Mouse (Mus musculus) midbrain, postnatal 0 days (tissue): ENCODE data around the gene Gm1110. TPM values are rescaled to one million over a fixed set of nuclear protein-coding genes. Genes with fewer than 3 reads are reported as not detected.
"Not testable (repeated sequence)": the region's sequence is repeated elsewhere in the genome, so short reads cannot be mapped to it uniquely, and the experiment has no call there.

Experiments
- ATAC-seq: fragments of 200-750 bp; cut with Nextera tagmentation; 2 replicates; pipeline ENCODE4 v1.8.0; 2017; ENCODE audit warnings: moderate number of reproducible peaks, mild to moderate bottlenecking, moderate TSS enrichment, moderate library complexity; ENCODE audit not compliant: low FRiP score
- DNase-seq: peaks from one replicate; pipeline ENCODE4 v3.0.0-alpha.2; 2015; ENCODE audit warnings: low spot score
- H3K27ac ChIP-seq: fragments of 300-500 bp; sonication (generic); 2 replicates; pipeline ENCODE4 v1.5.1; 2014; ENCODE audit warnings: low read depth, mild to moderate bottlenecking, low read length, mixed read lengths
- H3K27me3 ChIP-seq: fragments of 300-500 bp; sonication (generic); 2 replicates; pipeline ENCODE4 v1.6.1; 2014; ENCODE audit warnings: low read length, control low read depth, mixed read lengths; ENCODE audit not compliant: insufficient read depth
- H3K36me3 ChIP-seq: fragments of 300-500 bp; sonication (generic); 2 replicates; pipeline ENCODE4 v1.6.1; 2014; ENCODE audit warnings: low read length, control low read depth, mixed read lengths; ENCODE audit not compliant: insufficient read depth
- H3K4me1 ChIP-seq: fragments of 300-500 bp; sonication (generic); 2 replicates; pipeline ENCODE4 v1.6.1; 2014; ENCODE audit warnings: mild to moderate bottlenecking, control low read depth, antibody characterized with exemption, low read length, mixed read lengths; ENCODE audit not compliant: insufficient read depth
- H3K4me2 ChIP-seq: fragments of 300-500 bp; sonication (generic); 2 replicates; pipeline ENCODE4 v1.6.1; 2014; ENCODE audit warnings: low read depth, mild to moderate bottlenecking, low read length, mixed read lengths; ENCODE audit not compliant: poor library complexity, severe bottlenecking
- H3K4me3 ChIP-seq: fragments of 300-500 bp; sonication (generic); 2 replicates; pipeline ENCODE4 v1.5.1; 2014; ENCODE audit warnings: low read depth, mild to moderate bottlenecking, low read length, moderate library complexity
- H3K9ac ChIP-seq: fragments of 300-500 bp; sonication (generic); replicated peaks from 2 replicates; pipeline ENCODE4 v1.6.1; 2014; ENCODE audit warnings: mild to moderate bottlenecking, low read length, moderate library complexity, mixed read lengths; ENCODE audit not compliant: poor library complexity, severe bottlenecking
- H3K9me3 ChIP-seq: fragments of 300-500 bp; sonication (generic); 2 replicates; pipeline ENCODE4 v1.6.1; 2016; ENCODE audit warnings: low read length, control low read depth
- CTCF ChIP-seq: IDR thresholded peaks from 2 replicates; pipeline ENCODE4 v1.5.1; 2016; ENCODE audit warnings: antibody characterized with exemption, mild to moderate bottlenecking
- WGBS: fragments of 180-500 bp; shearing (Covaris S2); extraction: QIAGEN DNeasy Blood & Tissue Kit; methylation state at CpG from one replicate; pipeline ENCODE4 v1.1.7; 2014; 5-methylcytosine and 5-hydroxymethylcytosine counted together
- polyA plus RNA-seq: library from polyadenylated mRNA; unstranded; fragments of >200 nt; fragmentation: Nextera tagmentation; extraction: Ambion mirVana; gene quantifications from 2 replicates; pipeline ENCODE4 v1.2.1, GENCODE M21; 2015
- total RNA-seq: library from RNA; depleted of rRNA; stranded (reverse); fragments of >200 nt; gene quantifications from 2 replicates; pipeline ENCODE4 v1.2.3, GENCODE M21; 2014; rRNA removed

Gene Gm1110
- total RNA-seq (0.38 TPM in 1 of 2 replicates, not detected in the other), polyA plus RNA-seq (not detected in 2 replicates)

DNA sequence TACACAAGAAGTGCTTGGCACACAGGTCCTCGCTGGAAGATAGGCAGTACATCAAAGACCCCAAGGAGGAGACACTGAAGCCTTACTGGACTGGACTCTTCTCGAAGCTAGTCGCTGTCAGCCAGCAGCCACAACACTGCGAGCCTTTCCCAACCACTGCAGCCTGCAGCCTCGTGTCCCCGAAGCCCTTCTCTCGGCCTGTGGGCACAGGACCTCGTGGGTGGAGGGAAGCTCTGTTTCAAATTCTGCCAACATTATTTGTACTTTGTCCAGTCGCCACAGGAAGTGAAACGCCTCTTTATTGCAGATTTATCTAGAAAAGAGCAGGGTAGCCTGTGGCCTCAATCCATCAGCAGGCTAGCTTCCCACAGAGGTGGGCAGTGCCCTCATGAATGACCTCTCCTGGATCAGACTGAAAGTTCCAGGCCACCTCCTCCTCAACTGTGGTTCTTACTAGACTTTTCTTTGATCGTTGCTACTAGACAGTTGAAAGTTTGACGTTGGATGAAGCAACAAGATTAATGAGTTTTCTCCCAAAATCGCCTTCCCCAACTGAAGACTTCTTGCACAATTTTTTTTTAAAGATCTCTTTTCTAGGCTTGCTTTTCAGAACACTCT is at the start of gene Gm1110:
Gm1110 (minus strand) TSS at position 203 of the 618 bp plus-strand sequence.
- no peak for TF ChIP-seq CTCF
- H3K9ac ChIP-seq = no peak within 1 kb of the TSS
- no peaks in the 10 kb centered on the region for H3K36me3 ChIP-seq
- no peaks in the 10 kb centered on the region for H3K4me1 ChIP-seq
- whole genome bisulfite sequencing = 80% methylated on average over 13 of the region's 13 CpGs
- no peak within 1 kb of the TSS for H3K4me3 ChIP-seq
- H3K27ac ChIP-seq = no peak within 1 kb of the TSS
- DNase-seq (no peak), ATAC-seq (no peak)
- no peaks in the 10 kb centered on the region for H3K27me3 ChIP-seq
- no peak within 1 kb of the TSS for H3K4me2 ChIP-seq
- H3K9me3 ChIP-seq = no peaks in the 10 kb centered on the region

DNA sequence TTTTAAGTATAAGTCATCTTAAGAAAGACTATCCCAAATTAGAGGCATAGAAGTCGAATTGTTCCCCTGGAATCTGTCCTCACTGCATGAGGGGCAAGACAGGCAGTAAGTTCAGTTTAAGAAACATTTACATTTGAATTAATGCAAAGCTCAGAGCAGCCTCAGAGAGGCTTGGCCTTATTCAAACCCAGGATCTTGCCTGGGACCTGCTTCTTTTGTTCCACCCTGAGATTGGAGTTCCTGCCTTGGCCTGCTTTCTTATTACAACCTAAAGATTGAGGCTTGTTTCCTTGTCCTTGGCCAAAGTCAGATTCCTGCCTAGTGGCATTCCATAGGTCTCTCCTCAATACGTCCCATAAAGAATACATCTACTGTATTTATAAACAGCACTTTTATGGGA is 24.9 kb upstream of the Gm1110 start:
- Histone ChIP-seq H3K36me3 (no peaks in the 10 kb centered on the region), H3K9me3 (no peaks in the 10 kb centered on the region; the same call in 1 of the 2 replicates), H3K27me3 (no peaks in the 10 kb centered on the region), H3K9ac (no peak overlapping the region), H3K4me2 (no peak overlapping the region), H3K4me1 (no peaks in the 10 kb centered on the region), H3K4me3 (no peak overlapping the region), H3K27ac (no peak overlapping the region)
- TF ChIP-seq CTCF = no peak
- no peak for DNase-seq
- no peak for ATAC-seq
- 63% methylated on average over 2 of the region's 2 CpGs for WGBS

DNA sequence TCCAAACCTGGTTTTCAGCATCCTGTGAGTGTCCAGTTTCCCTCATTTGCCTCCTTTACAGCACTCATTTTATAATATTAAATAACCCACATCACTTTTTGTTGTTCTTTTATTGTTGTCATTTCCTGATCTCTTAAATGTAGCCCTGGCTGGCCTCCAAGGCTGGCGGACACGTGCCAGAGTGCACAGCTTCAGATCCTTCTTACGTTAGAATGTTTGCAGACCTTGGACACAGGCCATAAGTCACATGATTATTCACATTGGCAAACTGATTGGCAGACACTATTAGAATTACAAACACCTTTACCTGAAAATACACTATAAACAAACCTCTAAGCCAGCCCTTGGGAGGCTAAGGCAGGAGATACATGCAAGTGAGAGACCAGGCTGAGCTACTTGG is 1.2 kb upstream of the Gm1110 start:
- H3K4me3 ChIP-seq = no peak overlapping the region
- no peak for TF ChIP-seq CTCF
- ATAC-seq (no peak), DNase-seq (peak; percentile 9)
- H3K27ac ChIP-seq = no peak overlapping the region
- no peaks in the 10 kb centered on the region for H3K36me3 ChIP-seq
- H3K9ac ChIP-seq = no peak overlapping the region
- 65% methylated on average over 3 of the region's 3 CpGs for WGBS
- no peaks in the 10 kb centered on the region for H3K27me3 ChIP-seq
- no peaks in the 10 kb centered on the region for H3K9me3 ChIP-seq
- no peak overlapping the region for H3K4me2 ChIP-seq
- no peaks in the 10 kb centered on the region for H3K4me1 ChIP-seq

DNA sequence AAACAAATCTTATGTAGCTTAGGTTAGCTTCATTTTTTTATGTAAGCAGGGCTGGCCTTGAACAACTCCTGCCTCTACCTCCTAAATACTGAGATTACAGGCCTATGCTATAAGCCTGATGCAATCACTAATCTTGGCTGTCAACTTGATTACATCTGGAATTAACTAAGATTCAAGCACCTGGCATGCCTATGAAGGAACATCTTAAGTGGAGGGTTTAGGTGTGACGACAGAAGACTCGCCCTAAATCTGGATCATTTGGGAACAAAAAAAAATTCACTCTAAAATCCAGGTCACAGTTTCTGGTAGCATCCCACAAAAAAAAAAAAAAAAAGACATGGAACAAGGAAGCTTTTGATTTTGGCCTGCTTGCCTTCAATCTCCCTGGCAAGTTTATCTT is 3.1 kb downstream of the Gm1110 start:
- no peak overlapping the region for H3K27ac ChIP-seq
- no peaks in the 10 kb centered on the region for H3K27me3 ChIP-seq
- no peak for TF ChIP-seq CTCF
- no peak overlapping the region for H3K9ac ChIP-seq
- WGBS = 94% methylated on average over 2 of the region's 2 CpGs
- H3K4me1 ChIP-seq = no peaks in the 10 kb centered on the region
- no peak overlapping the region for H3K4me2 ChIP-seq
- ATAC-seq = no peak
- H3K4me3 ChIP-seq = no peak overlapping the region
- DNase-seq = no peak
- H3K36me3 ChIP-seq = no peaks in the 10 kb centered on the region
- no peaks in the 10 kb centered on the region for H3K9me3 ChIP-seq

DNA sequence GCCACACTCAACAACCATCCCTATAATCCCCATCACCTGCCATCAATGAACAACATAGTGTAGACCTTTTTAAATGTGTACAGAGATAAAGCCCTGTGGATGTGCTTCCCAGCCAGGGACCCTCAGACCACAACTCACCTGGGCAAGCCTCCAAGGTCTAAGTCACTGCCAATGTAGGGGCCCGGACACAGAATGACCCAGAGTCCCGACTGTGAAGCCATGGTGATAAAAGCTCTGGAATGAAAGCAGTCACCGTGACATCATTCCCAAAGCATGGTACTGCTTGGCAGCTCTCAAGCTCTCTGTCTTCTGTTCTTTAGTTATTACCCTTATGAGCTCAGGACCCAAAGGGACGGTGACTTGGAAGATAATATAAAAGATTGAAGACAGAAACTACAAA is 9.8 kb downstream of the Gm1110 start:
- DNase-seq (peak; percentile 48), ATAC-seq (no peak)
- Histone ChIP-seq H3K9ac (no peak overlapping the region), H3K27ac (no peak overlapping the region), H3K4me1 (no peaks in the 10 kb centered on the region), H3K36me3 (no peaks in the 10 kb centered on the region), H3K27me3 (no peaks in the 10 kb centered on the region), H3K4me3 (no peak overlapping the region), H3K9me3 (no peaks in the 10 kb centered on the region), H3K4me2 (no peak overlapping the region)
- TF ChIP-seq CTCF = no peak
- 69% methylated on average over 4 of the region's 4 CpGs for whole genome bisulfite sequencing

DNA sequence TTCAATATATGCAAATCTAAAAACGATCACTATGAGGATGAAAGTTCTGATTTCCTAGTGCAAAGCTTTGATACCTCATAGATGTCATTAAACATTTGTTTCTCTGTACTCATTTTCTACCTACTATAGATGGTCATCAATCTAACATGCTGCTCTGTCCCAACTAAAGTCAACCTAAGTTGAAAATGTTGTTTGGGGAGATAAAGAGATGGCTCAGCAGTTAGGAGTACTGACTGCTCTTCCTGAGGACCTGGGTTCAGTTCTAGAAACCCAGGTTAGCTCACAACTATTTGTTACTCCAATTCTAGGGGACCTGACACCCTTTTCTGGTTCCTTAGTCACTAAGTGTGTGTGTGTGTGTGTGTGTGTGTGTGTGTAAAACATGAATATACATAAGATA is 11.7 kb downstream of the Gm1110 start:
- no peak overlapping the region for H3K27ac ChIP-seq
- DNase-seq (no peak), ATAC-seq (no peak)
- H3K36me3 ChIP-seq = no peaks in the 10 kb centered on the region
- no peak overlapping the region for H3K4me3 ChIP-seq
- no peaks in the 10 kb centered on the region for H3K9me3 ChIP-seq
- no peaks in the 10 kb centered on the region for H3K4me1 ChIP-seq
- H3K4me2 ChIP-seq = no peak overlapping the region
- TF ChIP-seq CTCF = no peak
- H3K9ac ChIP-seq = no peak overlapping the region
- H3K27me3 ChIP-seq = no peaks in the 10 kb centered on the region
- WGBS = 75% methylated on average over 1 of the region's 1 CpGs

DNA sequence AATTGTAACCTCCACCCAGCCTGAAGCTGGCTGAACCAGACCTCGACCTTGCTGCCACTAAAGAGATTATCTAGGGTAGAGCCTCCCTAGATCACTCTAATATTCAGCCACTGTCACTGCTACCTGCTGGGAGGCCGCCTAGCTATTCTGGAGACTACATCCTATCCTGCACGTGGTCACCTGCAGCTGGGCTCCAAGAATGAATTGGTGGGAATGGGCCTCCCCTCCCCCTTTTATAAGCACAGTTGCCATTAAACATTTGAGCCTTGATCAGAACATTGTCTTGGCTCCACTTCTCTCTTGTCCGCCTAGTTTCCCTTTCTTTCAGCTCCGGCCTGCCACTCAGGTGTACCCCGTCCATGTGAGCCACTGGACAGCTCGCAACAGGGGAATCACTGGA is 53.1 kb downstream of the Gm1110 start:
- not testable (repeated sequence) for H3K27me3 ChIP-seq, H3K27ac ChIP-seq, DNase-seq, H3K4me2 ChIP-seq, H3K9ac ChIP-seq, H3K9me3 ChIP-seq, H3K36me3 ChIP-seq, H3K4me1 ChIP-seq, H3K4me3 ChIP-seq, ATAC-seq
- 76% methylated on average over 7 of the region's 7 CpGs for WGBS
